Mouse (Mus musculus) E14TG2a.4 (cell line): ENCODE results near the gene Atp1a1.

ENCODE experiments used
- H3K27me3 ChIP-seq: 2 replicates; pipeline ENCODE4 v1.6.1; 2014; ENCODE audit warnings: low read length, control low read depth; ENCODE audit not compliant: insufficient read depth
- H3K36me3 ChIP-seq: 2 replicates; pipeline ENCODE4 v1.6.1; 2014; ENCODE audit warnings: low read length, control low read depth; ENCODE audit not compliant: insufficient read depth
- H3K4me1 ChIP-seq: replicated peaks from 2 replicates; pipeline ENCODE4 v1.6.1; 2014; ENCODE audit warnings: low read depth, low read length, control low read depth
- H3K4me3 ChIP-seq: replicated peaks from 2 replicates; pipeline ENCODE4 v1.5.1; 2014; ENCODE audit warnings: mild to moderate bottlenecking, low read length
- H3K9me3 ChIP-seq: 2 replicates; pipeline ENCODE4 v1.6.1; 2014; ENCODE audit warnings: low read length, control low read depth
- CTCF ChIP-seq: conservative IDR thresholded peaks from 2 replicates; pipeline ENCODE4 v1.5.1; 2014; ENCODE audit warnings: low read length
- NANOG ChIP-seq: IDR thresholded peaks from 2 replicates; pipeline ENCODE4 v1.6.1; 2014; ENCODE audit warnings: borderline replicate concordance, low read length, mixed read lengths
- POU5F1 ChIP-seq: IDR thresholded peaks from 2 replicates; pipeline ENCODE4 v1.6.1; 2014; ENCODE audit warnings: low read length, borderline replicate concordance

Gene Atp1a1

GRCm38 (mm10) chr3:101592281-101593265 is 11.9 kb downstream of the Atp1a1 start:
- Histone ChIP-seq H3K4me1 (peaks cover 38% of the 10 kb centered on the region), H3K27me3 (no peaks in the 10 kb centered on the region), H3K4me3 (no peak overlapping the region), H3K9me3 (no peaks in the 10 kb centered on the region), H3K36me3 (peaks cover 96% of the 10 kb centered on the region)
- TF ChIP-seq CTCF (no peak), POU5F1 (no peak), NANOG (no peak)

GRCm38 (mm10) chr3:101590380-101590779 is 14.1 kb downstream of the Atp1a1 start:
- Histone ChIP-seq H3K9me3 (no peaks in the 10 kb centered on the region), H3K27me3 (no peaks in the 10 kb centered on the region), H3K4me3 (no peak overlapping the region), H3K4me1 (peaks cover 17% of the 10 kb centered on the region), H3K36me3 (peaks cover 100% of the 10 kb centered on the region)
- TF ChIP-seq POU5F1 (no peak), NANOG (no peak), CTCF (no peak)

GRCm38 (mm10) chr3:101588299-101588698 is 16.2 kb downstream of the Atp1a1 start:
- Histone ChIP-seq H3K4me1 (peaks cover 9% of the 10 kb centered on the region), H3K9me3 (no peaks in the 10 kb centered on the region), H3K27me3 (no peaks in the 10 kb centered on the region), H3K36me3 (peaks cover 100% of the 10 kb centered on the region), H3K4me3 (no peak overlapping the region)
- no peak for TF ChIP-seq POU5F1
- no peak for TF ChIP-seq NANOG
- TF ChIP-seq CTCF: no peak

GRCm38 (mm10) chr3:101586794-101587193 is 17.7 kb downstream of the Atp1a1 start:
- H3K36me3 ChIP-seq: peaks cover 100% of the 10 kb centered on the region
- no peak overlapping the region for H3K4me3 ChIP-seq
- no peaks in the 10 kb centered on the region for H3K27me3 ChIP-seq
- H3K9me3 ChIP-seq: no peaks in the 10 kb centered on the region
- TF ChIP-seq CTCF: no peak
- TF ChIP-seq NANOG: no peak
- TF ChIP-seq POU5F1: no peak
- peaks cover 9% of the 10 kb centered on the region for H3K4me1 ChIP-seq

- Histone ChIP-seq H3K36me3 (peaks cover 88% of the 10 kb centered on the region), H3K9me3 (no peaks in the 10 kb centered on the region), H3K27me3 (no peaks in the 10 kb centered on the region), H3K4me1 (peaks cover 32% of the 10 kb centered on the region), H3K4me3 (no peak overlapping the region)
- TF ChIP-seq NANOG (no peak), POU5F1 (no peak), CTCF (no peak)
Measured at GRCm38 (mm10) chr3:101578072-101578471, 26.4 kb downstream of the Atp1a1 start.

GRCm38 (mm10) chr3:101577361-101577760 is 27.1 kb downstream of the Atp1a1 start:
- H3K9me3 ChIP-seq: no peaks in the 10 kb centered on the region
- no peak overlapping the region for H3K4me3 ChIP-seq
- TF ChIP-seq POU5F1: no peak
- TF ChIP-seq NANOG: no peak
- TF ChIP-seq CTCF: no peak
- peaks cover 39% of the 10 kb centered on the region for H3K4me1 ChIP-seq
- peaks cover 80% of the 10 kb centered on the region for H3K36me3 ChIP-seq
- no peaks in the 10 kb centered on the region for H3K27me3 ChIP-seq

- no peak for TF ChIP-seq POU5F1
- TF ChIP-seq CTCF: no peak
- no peak for TF ChIP-seq NANOG
- peaks cover 63% of the 10 kb centered on the region for H3K36me3 ChIP-seq
- no peaks in the 10 kb centered on the region for H3K27me3 ChIP-seq
- H3K9me3 ChIP-seq: no peaks in the 10 kb centered on the region
- peaks cover 55% of the 10 kb centered on the region for H3K4me1 ChIP-seq
- no peak overlapping the region for H3K4me3 ChIP-seq
Measured at GRCm38 (mm10) chr3:101575527-101576085, 28.9 kb downstream of the Atp1a1 start.

GRCm38 (mm10) chr3:101574463-101575193 is 29.9 kb downstream of the Atp1a1 start:
- TF ChIP-seq NANOG: no peak
- TF ChIP-seq POU5F1: no peak
- no peak for TF ChIP-seq CTCF
- H3K9me3 ChIP-seq: peaks cover 5% of the 10 kb centered on the region
- no peaks in the 10 kb centered on the region for H3K27me3 ChIP-seq
- peaks cover 53% of the 10 kb centered on the region for H3K36me3 ChIP-seq
- H3K4me1 ChIP-seq: peaks cover 60% of the 10 kb centered on the region
- no peak overlapping the region for H3K4me3 ChIP-seq
